Mouse (Mus musculus): ENCODE results near the gene Csmd2. TPM values are rescaled to one million over a fixed set of nuclear protein-coding genes. Genes with fewer than 3 reads are reported as not detected.

Csmd2 gene
- polyA plus RNA-seq, 1 experiment from 2014 or later = 0.12 TPM

- Histone ChIP-seq H3K27me3 (ENCODE audit: insufficient read depth, low read length) (no peaks in the 10 kb centered on the region), H3K27ac (ENCODE audit: low read depth) (no peak overlapping the region), H3K4me1 (ENCODE audit: insufficient read depth) (no peaks in the 10 kb centered on the region), H3K4me3 (ENCODE audit: low read depth, low read length) (no peak overlapping the region), H3K9ac (no peak overlapping the region), H3K4me2 (no peak overlapping the region), H3K36me3 (ENCODE audit: insufficient read depth) (no peaks in the 10 kb centered on the region), H3K9me3 (ENCODE audit: low read depth, low read length) (no peaks in the 10 kb centered on the region)
- 51% methylated on average over 3 of the region's 3 CpGs for WGBS
- TF ChIP-seq CTCF (IDR thresholded peaks at IDR 0.05; ENCODE audit: low read depth) = no peak
- ATAC-seq (ENCODE audit: insufficient read depth) (no peak), DNase-seq (no peak)
These were observed 100.0 kb downstream of the Csmd2 start for GRCm38 (mm10) chr4:128087704-128088103.

GRCm38 (mm10) chr4:128088264-128088663 lies 100.6 kb downstream of the Csmd2 start:
- H3K4me3 ChIP-seq (ENCODE audit: low read depth, low read length) = no peak overlapping the region
- DNase-seq (no peak), ATAC-seq (ENCODE audit: insufficient read depth) (no peak)
- H3K27me3 ChIP-seq (ENCODE audit: insufficient read depth, low read length) = no peaks in the 10 kb centered on the region
- H3K27ac ChIP-seq (ENCODE audit: low read depth) = no peak overlapping the region
- WGBS = 61% methylated on average over 3 of the region's 3 CpGs
- no peak overlapping the region for H3K9ac ChIP-seq
- no peaks in the 10 kb centered on the region for H3K4me1 ChIP-seq (ENCODE audit: insufficient read depth)
- H3K36me3 ChIP-seq (ENCODE audit: insufficient read depth) = no peaks in the 10 kb centered on the region
- no peaks in the 10 kb centered on the region for H3K9me3 ChIP-seq (ENCODE audit: low read depth, low read length)
- no peak overlapping the region for H3K4me2 ChIP-seq
- no peak for TF ChIP-seq CTCF (IDR thresholded peaks at IDR 0.05; ENCODE audit: low read depth)

GRCm38 (mm10) chr4:128091938-128092337 lies 104.3 kb downstream of the Csmd2 start:
- H3K27me3 ChIP-seq (ENCODE audit: insufficient read depth, low read length) = no peaks in the 10 kb centered on the region
- no peak for ATAC-seq (ENCODE audit: insufficient read depth)
- H3K4me2 ChIP-seq = no peak overlapping the region
- H3K27ac ChIP-seq (ENCODE audit: low read depth) = no peak overlapping the region
- no peak for DNase-seq
- no peak overlapping the region for H3K9ac ChIP-seq
- 80% methylated on average over 3 of the region's 3 CpGs for WGBS
- TF ChIP-seq CTCF (IDR thresholded peaks at IDR 0.05; ENCODE audit: low read depth) = no peak
- no peaks in the 10 kb centered on the region for H3K9me3 ChIP-seq (ENCODE audit: low read depth, low read length)
- no peak overlapping the region for H3K4me3 ChIP-seq (ENCODE audit: low read depth, low read length)
- no peaks in the 10 kb centered on the region for H3K4me1 ChIP-seq (ENCODE audit: insufficient read depth)
- H3K36me3 ChIP-seq (ENCODE audit: insufficient read depth) = no peaks in the 10 kb centered on the region

GRCm38 (mm10) chr4:128099515-128099914 lies 111.9 kb downstream of the Csmd2 start:
- H3K9ac ChIP-seq = no peak overlapping the region
- no peak overlapping the region for H3K4me2 ChIP-seq
- H3K36me3 ChIP-seq (ENCODE audit: insufficient read depth) = no peaks in the 10 kb centered on the region
- H3K9me3 ChIP-seq (ENCODE audit: low read depth, low read length) = no peaks in the 10 kb centered on the region
- DNase-seq (no peak), ATAC-seq (ENCODE audit: insufficient read depth) (no peak)
- no peak for TF ChIP-seq CTCF (IDR thresholded peaks at IDR 0.05; ENCODE audit: low read depth)
- no peaks in the 10 kb centered on the region for H3K27me3 ChIP-seq (ENCODE audit: insufficient read depth, low read length)
- no peak overlapping the region for H3K27ac ChIP-seq (ENCODE audit: low read depth)
- no peak overlapping the region for H3K4me3 ChIP-seq (ENCODE audit: low read depth, low read length)
- 82% methylated on average over 5 of the region's 5 CpGs for WGBS
- no peaks in the 10 kb centered on the region for H3K4me1 ChIP-seq (ENCODE audit: insufficient read depth)

- no peak for TF ChIP-seq CTCF (IDR thresholded peaks at IDR 0.05; ENCODE audit: low read depth)
- 69% methylated on average over 5 of the region's 5 CpGs for WGBS
- H3K27ac ChIP-seq (ENCODE audit: low read depth) = no peak overlapping the region
- no peaks in the 10 kb centered on the region for H3K4me1 ChIP-seq (ENCODE audit: insufficient read depth)
- no peaks in the 10 kb centered on the region for H3K9me3 ChIP-seq (ENCODE audit: low read depth, low read length)
- H3K4me3 ChIP-seq (ENCODE audit: low read depth, low read length) = no peak overlapping the region
- DNase-seq = peak; percentile 10
- H3K27me3 ChIP-seq (ENCODE audit: insufficient read depth, low read length) = no peaks in the 10 kb centered on the region
- no peak overlapping the region for H3K4me2 ChIP-seq
- peak; percentile 38; the same call in 1 of the 2 replicates for ATAC-seq (ENCODE audit: insufficient read depth)
- H3K36me3 ChIP-seq (ENCODE audit: insufficient read depth) = no peaks in the 10 kb centered on the region
- H3K9ac ChIP-seq = no peak overlapping the region
These were observed 112.9 kb downstream of the Csmd2 start for GRCm38 (mm10) chr4:128100541-128100940.

- Histone ChIP-seq H3K36me3 (ENCODE audit: insufficient read depth) (no peaks in the 10 kb centered on the region), H3K4me3 (ENCODE audit: low read depth, low read length) (no peak overlapping the region), H3K4me1 (ENCODE audit: insufficient read depth) (no peaks in the 10 kb centered on the region), H3K9me3 (ENCODE audit: low read depth, low read length) (no peaks in the 10 kb centered on the region), H3K4me2 (no peak overlapping the region), H3K27ac (ENCODE audit: low read depth) (no peak overlapping the region), H3K9ac (no peak overlapping the region), H3K27me3 (ENCODE audit: insufficient read depth, low read length) (no peaks in the 10 kb centered on the region)
- DNase-seq (peak; percentile 40), ATAC-seq (ENCODE audit: insufficient read depth) (no peak; the same call in 1 of the 2 replicates)
- TF ChIP-seq CTCF (IDR thresholded peaks at IDR 0.05; ENCODE audit: low read depth) = no peak
- 30% methylated on average over 7 of the region's 7 CpGs for WGBS
These were observed 128.7 kb downstream of the Csmd2 start for GRCm38 (mm10) chr4:128116331-128116730.

GRCm38 (mm10) chr4:128123281-128123680 lies 135.6 kb downstream of the Csmd2 start:
- 53% methylated on average over 8 of the region's 8 CpGs for WGBS
- Histone ChIP-seq H3K27me3 (ENCODE audit: insufficient read depth, low read length) (no peaks in the 10 kb centered on the region), H3K36me3 (ENCODE audit: insufficient read depth) (no peaks in the 10 kb centered on the region), H3K4me1 (ENCODE audit: insufficient read depth) (no peaks in the 10 kb centered on the region), H3K4me3 (ENCODE audit: low read depth, low read length) (no peak overlapping the region), H3K4me2 (no peak overlapping the region), H3K27ac (ENCODE audit: low read depth) (no peak overlapping the region), H3K9me3 (ENCODE audit: low read depth, low read length) (0 out of 2 replicates have a peak, but pooled peaks cover 5% of the 10 kb centered on the region), H3K9ac (no peak overlapping the region)
- no peak for TF ChIP-seq CTCF (IDR thresholded peaks at IDR 0.05; ENCODE audit: low read depth)
- DNase-seq (no peak), ATAC-seq (ENCODE audit: insufficient read depth) (no peak)

GRCm38 (mm10) chr4:128124738-128125137 lies 137.1 kb downstream of the Csmd2 start:
- ATAC-seq (ENCODE audit: insufficient read depth) = no peak
- WGBS = 88% methylated on average over 4 of the region's 4 CpGs
- Histone ChIP-seq H3K4me2 (no peak overlapping the region), H3K9ac (no peak overlapping the region), H3K4me1 (ENCODE audit: insufficient read depth) (no peaks in the 10 kb centered on the region), H3K27ac (ENCODE audit: low read depth) (no peak overlapping the region), H3K9me3 (ENCODE audit: low read depth, low read length) (0 out of 2 replicates have a peak, but pooled peaks cover 5% of the 10 kb centered on the region), H3K36me3 (ENCODE audit: insufficient read depth) (no peaks in the 10 kb centered on the region), H3K4me3 (ENCODE audit: low read depth, low read length) (no peak overlapping the region), H3K27me3 (ENCODE audit: insufficient read depth, low read length) (no peaks in the 10 kb centered on the region)
- TF ChIP-seq CTCF (IDR thresholded peaks at IDR 0.05; ENCODE audit: low read depth) = peak; percentile 26; the same call in 1 of the 2 replicates
- DNase-seq = no peak

All from lung, embryonic 14.5 days (tissue).